Mouse (Mus musculus): ENCODE measurements around the gene Prpf3. TPM values are rescaled to one million over a fixed set of nuclear protein-coding genes. Genes with fewer than 3 reads are reported as not detected.
"Not testable (repeated sequence)": the region's sequence is repeated elsewhere in the genome, so short reads cannot be mapped to it uniquely, and the experiment has no call there.

Gene Prpf3
- total and polyA plus RNA-seq, 3 experiments: 126 to 277 (median 199) TPM

DNA sequence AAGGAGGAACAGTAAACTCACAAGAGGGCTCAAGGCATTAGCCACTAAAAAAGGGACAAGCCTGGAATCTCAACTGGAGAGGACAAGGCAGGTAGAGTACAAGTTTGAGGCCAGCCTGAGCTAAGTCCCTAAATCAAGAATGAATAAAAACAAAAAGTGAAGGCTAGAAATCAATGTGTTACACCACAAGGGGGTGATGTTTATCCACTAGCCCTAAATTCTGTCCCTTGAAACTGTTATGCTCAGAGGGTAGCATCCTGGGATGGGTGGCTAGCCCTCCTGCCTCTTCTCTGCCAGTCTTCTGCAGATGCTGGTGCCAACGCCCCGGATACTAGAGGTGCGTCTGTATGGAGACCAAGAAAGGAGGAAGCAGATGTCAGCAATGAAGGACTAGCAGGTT lies 4.6 kb upstream of the Prpf3 start:
- Histone ChIP-seq H3K4me3 (ENCODE audit: control insufficient read depth in 1 of 2, insufficient read depth in 1 of 2, low read depth in 2 of 2, low read length in 2 of 2) (no peak overlapping the region), H3K9me3 (replicated peaks; ENCODE audit: insufficient read depth, low read length) (no peaks in the 10 kb centered on the region), H3K27me3 (ENCODE audit: control insufficient read depth in 1 of 2, insufficient read depth in 2 of 2, low read length in 2 of 2) (no peaks in the 10 kb centered on the region), H3K27ac (ENCODE audit: control insufficient read depth, low read depth, low read length) (no peak overlapping the region), H3K79me2 (ENCODE audit: control insufficient read depth, insufficient read depth, low read length, poor library complexity) (peaks cover 4% of the 10 kb centered on the region), H3K4me1 (ENCODE audit: control insufficient read depth in 1 of 2, insufficient read depth in 2 of 2, low read length in 2 of 2) (no peaks in the 10 kb centered on the region), H3K9ac (ENCODE audit: control insufficient read depth, low read depth, low read length, poor library complexity, severe bottlenecking) (no peak overlapping the region), H3K36me3 (ENCODE audit: control insufficient read depth in 1 of 2, insufficient read depth in 2 of 2, low read length in 2 of 2) (peaks cover 0 to 3% of the 10 kb centered on the region in 2 experiments; a peak in 2 of 4 replicates)
- peak; percentile 68 for DNase-seq (ENCODE audit: low read depth, low spot score)
- TF ChIP-seq CHD1 (IDR thresholded peaks at IDR 0.05; ENCODE audit: low read depth, low read length) (no peak), ZMIZ1 (IDR thresholded peaks at IDR 0.05; ENCODE audit: low read depth, low read length) (no peak), CTCF (IDR thresholded peaks at IDR 0.05 in 2 of 3, conservative IDR thresholded peaks at IDR 0.05 in 1 of 3; ENCODE audit: control insufficient read depth in 1 of 3, insufficient read depth in 1 of 3, low read depth in 2 of 3, low read length in 3 of 3, poor library complexity in 1 of 3, severe bottlenecking in 1 of 3) (peak in 1 of 3 experiments; percentile 35; a peak in 1 of 6 replicates)

DNA sequence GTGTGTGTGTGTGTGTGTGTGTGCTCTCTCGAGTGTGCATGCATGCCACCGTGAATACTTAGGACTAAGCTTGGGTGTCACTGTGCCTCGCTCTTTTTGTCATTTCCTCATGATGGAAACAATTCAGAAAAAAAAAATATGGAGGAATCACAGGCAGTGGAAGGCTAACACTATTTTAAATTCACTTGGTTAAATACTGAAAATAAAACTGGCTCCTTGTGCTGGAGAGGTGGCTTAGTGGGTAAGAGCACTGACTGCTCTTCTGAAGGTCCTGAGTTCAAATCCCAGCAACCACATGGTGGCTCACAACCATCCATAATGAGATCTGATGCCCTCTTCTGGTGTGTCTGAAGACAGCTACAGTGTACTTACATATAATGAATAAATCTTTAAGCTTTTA lies 2.6 kb upstream of the Prpf3 start:
- not testable (repeated sequence) for DNase-seq (ENCODE audit: low read depth, low spot score); H3K9me3 ChIP-seq (replicated peaks; ENCODE audit: insufficient read depth, low read length); H3K4me1 ChIP-seq (ENCODE audit: control insufficient read depth in 1 of 2, insufficient read depth in 2 of 2, low read length in 2 of 2); H3K27ac ChIP-seq (ENCODE audit: control insufficient read depth, low read depth, low read length); H3K4me3 ChIP-seq (ENCODE audit: control insufficient read depth in 1 of 2, insufficient read depth in 1 of 2, low read depth in 2 of 2, low read length in 2 of 2); H3K9ac ChIP-seq (ENCODE audit: control insufficient read depth, low read depth, low read length, poor library complexity, severe bottlenecking); H3K27me3 ChIP-seq (ENCODE audit: control insufficient read depth in 1 of 2, insufficient read depth in 2 of 2, low read length in 2 of 2)
- peaks cover 4 to 20% of the 10 kb centered on the region in 2 experiments; a peak in 3 of 4 replicates for H3K36me3 ChIP-seq (ENCODE audit: control insufficient read depth in 1 of 2, insufficient read depth in 2 of 2, low read length in 2 of 2)
- TF ChIP-seq TBP (IDR thresholded peaks at IDR 0.05; ENCODE audit: low read depth, low read length): peak; percentile 94
- H3K79me2 ChIP-seq (ENCODE audit: control insufficient read depth, insufficient read depth, low read length, poor library complexity): peaks cover 20% of the 10 kb centered on the region

DNA sequence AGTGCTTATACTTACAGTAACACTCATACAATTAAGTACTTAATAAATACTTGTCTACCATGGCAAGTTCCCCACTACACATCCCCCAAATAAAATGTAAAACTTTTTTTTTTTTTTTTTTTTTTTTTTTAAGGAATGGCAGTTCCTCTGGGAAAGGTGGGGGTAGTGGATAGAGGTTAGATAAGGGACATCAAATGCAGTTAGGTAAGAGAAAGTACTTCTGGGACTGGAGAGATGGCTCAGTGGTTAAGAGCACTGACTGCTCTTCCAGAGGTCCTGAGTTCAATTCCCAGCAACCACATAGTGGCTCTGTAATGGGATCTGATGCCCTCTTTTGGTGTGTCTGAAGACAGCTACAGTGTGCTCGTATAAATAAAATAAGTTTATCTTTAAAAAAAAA lies 1.4 kb upstream of the Prpf3 start:
- Histone ChIP-seq H3K79me2 (ENCODE audit: control insufficient read depth, insufficient read depth, low read length, poor library complexity) (peaks cover 27% of the 10 kb centered on the region), H3K36me3 (ENCODE audit: control insufficient read depth in 1 of 2, insufficient read depth in 2 of 2, low read length in 2 of 2) (peaks cover 16 to 31% of the 10 kb centered on the region in 2 experiments)
- H3K27me3 ChIP-seq (ENCODE audit: control insufficient read depth in 1 of 2, insufficient read depth in 2 of 2, low read length in 2 of 2); H3K4me3 ChIP-seq (ENCODE audit: control insufficient read depth in 1 of 2, insufficient read depth in 1 of 2, low read depth in 2 of 2, low read length in 2 of 2); H3K9ac ChIP-seq (ENCODE audit: control insufficient read depth, low read depth, low read length, poor library complexity, severe bottlenecking); H3K4me1 ChIP-seq (ENCODE audit: control insufficient read depth in 1 of 2, insufficient read depth in 2 of 2, low read length in 2 of 2); H3K9me3 ChIP-seq (replicated peaks; ENCODE audit: insufficient read depth, low read length); H3K27ac ChIP-seq (ENCODE audit: control insufficient read depth, low read depth, low read length): not testable (repeated sequence)
- peak; percentile 48 for DNase-seq (ENCODE audit: low read depth, low spot score)
- TF ChIP-seq TBP (IDR thresholded peaks at IDR 0.05; ENCODE audit: low read depth, low read length): peak; percentile 91

DNA sequence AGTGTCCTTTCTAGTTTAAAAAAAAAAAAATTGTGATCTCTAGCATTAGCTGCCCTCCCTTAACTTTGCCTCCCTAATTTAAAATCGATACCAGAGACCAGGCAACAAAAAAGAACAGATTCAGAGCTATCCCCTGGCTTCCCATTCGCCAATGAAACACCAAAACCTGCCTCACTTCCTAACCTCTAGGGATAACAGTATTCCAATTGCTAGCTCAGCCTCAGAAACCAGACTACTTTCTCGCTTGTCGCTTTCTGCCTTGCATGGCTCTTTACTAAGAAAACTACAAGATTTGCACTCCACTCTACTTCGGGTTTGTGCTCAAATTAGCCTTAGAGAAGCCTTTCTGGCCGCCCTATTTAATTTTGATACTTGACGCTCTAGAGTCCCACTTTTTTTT lies 430 bp upstream of the Prpf3 start:
- Histone ChIP-seq H3K9me3 (replicated peaks; ENCODE audit: insufficient read depth, low read length) (no peaks in the 10 kb centered on the region), H3K27me3 (ENCODE audit: control insufficient read depth in 1 of 2, insufficient read depth in 2 of 2, low read length in 2 of 2) (no peaks in the 10 kb centered on the region), H3K36me3 (ENCODE audit: control insufficient read depth in 1 of 2, insufficient read depth in 2 of 2, low read length in 2 of 2) (peaks cover 23 to 39% of the 10 kb centered on the region in 2 experiments), H3K27ac (ENCODE audit: control insufficient read depth, low read depth, low read length) (peak overlapping the region; percentile 94), H3K9ac (ENCODE audit: control insufficient read depth, low read depth, low read length, poor library complexity, severe bottlenecking) (peak overlapping the region; percentile 79), H3K4me1 (ENCODE audit: control insufficient read depth in 1 of 2, insufficient read depth in 2 of 2, low read length in 2 of 2) (peaks cover 11 to 13% of the 10 kb centered on the region in 2 experiments; a peak in 3 of 4 replicates), H3K4me3 (ENCODE audit: control insufficient read depth in 1 of 2, insufficient read depth in 1 of 2, low read depth in 2 of 2, low read length in 2 of 2) (peak overlapping the region; percentile 47 to 71), H3K79me2 (ENCODE audit: control insufficient read depth, insufficient read depth, low read length, poor library complexity) (peaks cover 27% of the 10 kb centered on the region)
- TF ChIP-seq MEF2A (IDR thresholded peaks at IDR 0.05; ENCODE audit: extremely low read depth, insufficient replicate concordance, low read depth, low read length, poor library complexity, severe bottlenecking): no peak
- no peak for TF ChIP-seq CTCF (IDR thresholded peaks at IDR 0.05 in 2 of 3, conservative IDR thresholded peaks at IDR 0.05 in 1 of 3; ENCODE audit: control insufficient read depth in 1 of 3, insufficient read depth in 1 of 3, low read depth in 2 of 3, low read length in 3 of 3, poor library complexity in 1 of 3, severe bottlenecking in 1 of 3)
- no peak for TF ChIP-seq ZKSCAN1 (IDR thresholded peaks at IDR 0.05; ENCODE audit: low read depth, low read length)
- TF ChIP-seq MAZ (IDR thresholded peaks at IDR 0.05; ENCODE audit: low read depth, low read length): no peak
- no peak for TF ChIP-seq GABPA (IDR thresholded peaks at IDR 0.05; ENCODE audit: low read depth, low read length)
- no peak for TF ChIP-seq TCF12 (IDR thresholded peaks at IDR 0.05; ENCODE audit: low read depth, low read length)
- TF ChIP-seq UBTF (IDR thresholded peaks at IDR 0.05; ENCODE audit: borderline replicate concordance, insufficient read depth, low read depth, low read length): no peak
- no peak for TF ChIP-seq EP300 (IDR thresholded peaks at IDR 0.05; ENCODE audit: low read depth in 1 of 2, low read length in 2 of 2)
- no peak for TF ChIP-seq ZMIZ1 (IDR thresholded peaks at IDR 0.05; ENCODE audit: low read depth, low read length)
- TF ChIP-seq NELFE (IDR thresholded peaks at IDR 0.05; ENCODE audit: low read depth, low read length): no peak
- no peak for TF ChIP-seq E2F4 (IDR thresholded peaks at IDR 0.05; ENCODE audit: borderline replicate concordance, low read depth, low read length)
- TF ChIP-seq KAT2A (conservative IDR thresholded peaks at IDR 0.05; ENCODE audit: low read depth, low read length): no peak
- TF ChIP-seq CHD1 (IDR thresholded peaks at IDR 0.05; ENCODE audit: low read depth, low read length): no peak
- TF ChIP-seq USF1 (IDR thresholded peaks at IDR 0.05; ENCODE audit: low read depth, low read length): no peak
- DNase-seq (ENCODE audit: low read depth, low spot score): peak; percentile 86
